Mouse (Mus musculus) spleen, adult 18-20 months (tissue): ENCODE results near the gene Gm49361.

Experiments
- DNase-seq, 2 experiments: peaks; one replicate each; pipeline ENCODE4 v3.0.0; 2022; ENCODE audit warnings: mixed read lengths in 2 of 2

Gm49361 gene

DNA sequence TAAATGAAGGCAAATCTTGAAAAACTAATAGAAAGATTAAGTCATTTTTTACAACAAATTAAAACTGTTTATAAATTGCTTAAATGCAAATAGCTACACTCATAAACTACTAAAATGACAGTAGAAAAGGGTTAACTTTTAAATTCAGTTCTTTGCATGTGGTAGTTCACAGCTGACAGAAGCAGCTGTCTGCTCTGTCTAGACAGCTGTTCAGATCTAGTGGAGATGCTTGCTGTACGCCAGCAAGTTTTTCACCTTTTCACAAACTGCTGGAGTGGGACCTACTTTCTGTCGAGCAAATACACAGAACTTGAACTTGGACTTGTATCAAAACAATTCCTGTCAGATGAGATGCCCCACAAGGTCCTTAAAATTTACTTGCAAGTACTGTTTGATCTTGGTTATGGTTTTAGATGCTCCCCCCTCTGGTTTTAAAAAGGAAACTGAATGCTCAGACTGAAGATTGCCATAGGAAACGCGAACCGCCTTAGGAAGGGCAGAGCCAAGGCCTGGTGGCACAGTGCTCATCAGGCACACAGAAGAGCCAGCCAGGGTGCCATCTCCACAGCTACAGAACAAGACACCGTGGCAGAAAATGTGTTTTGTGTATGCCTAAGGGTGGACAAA is 129.5 kb downstream of the Gm49361 start:
- no peak for DNase-seq

- DNase-seq: no peak
Measured at GRCm38 (mm10) chr14:57615828-57616227, 130.1 kb downstream of the Gm49361 start.

DNA sequence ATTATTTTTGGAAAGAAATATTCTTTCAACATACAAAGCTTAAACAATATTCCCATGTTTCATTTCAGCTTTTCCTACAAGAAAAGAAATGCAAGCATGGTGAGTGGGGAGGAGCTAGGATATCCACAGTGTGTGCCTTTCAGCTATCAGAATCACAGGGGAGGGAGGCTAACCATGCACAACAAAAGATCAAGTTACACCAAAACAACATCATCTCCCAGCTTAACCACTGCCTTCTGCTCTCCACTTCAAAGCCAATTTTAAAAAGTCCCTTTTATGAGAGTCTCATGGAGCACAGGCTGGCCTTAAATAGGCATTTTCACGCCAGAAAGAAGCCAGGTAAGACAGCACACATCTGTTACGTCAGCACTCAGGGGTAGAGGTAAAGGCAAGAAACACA is 134.9 kb downstream of the Gm49361 start:
- no peak for DNase-seq

DNA sequence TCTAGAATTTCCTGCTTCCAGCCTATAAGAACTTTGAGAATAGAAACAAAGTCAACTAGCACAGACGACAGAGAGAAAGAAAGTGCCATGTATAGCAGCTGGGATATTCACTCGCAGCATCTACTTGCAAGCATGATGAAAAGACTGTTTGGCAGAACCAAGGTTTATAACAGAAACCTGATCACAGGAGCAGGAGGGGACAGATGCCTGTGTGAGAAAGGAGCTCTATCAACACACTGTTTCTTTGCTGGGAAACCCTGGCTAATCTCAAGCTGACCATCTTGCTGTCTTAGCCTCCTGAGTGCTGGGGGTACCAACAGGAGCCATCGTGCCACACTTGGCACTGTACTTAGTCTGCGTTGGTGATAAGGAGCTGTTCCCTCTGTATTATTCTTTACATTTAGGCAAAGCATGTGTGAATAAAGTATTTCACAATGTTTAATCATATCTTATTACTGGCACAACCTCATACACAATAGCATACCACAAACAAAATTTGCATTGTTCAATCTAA is 136.0 kb downstream of the Gm49361 start:
- DNase-seq: no peak

- DNase-seq: peak; percentile 17 to 30
Measured at GRCm38 (mm10) chr14:57607500-57607899, 138.4 kb downstream of the Gm49361 start.

DNA sequence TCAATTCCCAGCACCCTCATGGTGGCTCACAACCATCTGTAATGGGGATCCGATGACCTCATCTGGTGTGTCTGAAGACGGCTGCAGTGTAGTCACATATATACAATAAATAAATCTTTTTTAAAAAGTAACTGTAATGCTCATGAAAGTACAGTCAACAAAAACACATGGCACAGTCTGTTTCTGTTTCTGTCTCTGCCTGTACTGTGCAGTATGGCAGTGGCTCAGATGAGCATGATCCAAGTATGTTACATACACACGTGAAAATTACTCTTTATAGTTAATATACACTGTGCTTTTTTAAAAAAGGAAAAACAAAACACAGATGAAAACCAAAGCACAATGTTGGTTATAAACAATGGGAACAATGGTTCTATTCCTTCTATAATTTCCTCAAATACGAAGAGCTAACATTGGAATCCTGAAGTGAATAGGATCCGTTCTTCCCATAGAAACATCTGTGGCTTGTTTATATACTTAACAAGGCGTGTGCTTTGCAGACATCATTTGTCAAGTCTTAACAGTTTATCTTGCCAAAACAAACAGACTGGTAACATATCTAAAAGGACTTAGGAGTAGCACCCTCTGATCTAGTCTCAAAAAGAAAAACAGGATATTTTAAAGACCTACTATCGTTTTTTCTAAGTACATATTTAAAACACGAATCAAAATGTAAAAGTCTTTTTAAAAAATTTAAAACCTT is 139.1 kb downstream of the Gm49361 start:
- DNase-seq: no peak

DNA sequence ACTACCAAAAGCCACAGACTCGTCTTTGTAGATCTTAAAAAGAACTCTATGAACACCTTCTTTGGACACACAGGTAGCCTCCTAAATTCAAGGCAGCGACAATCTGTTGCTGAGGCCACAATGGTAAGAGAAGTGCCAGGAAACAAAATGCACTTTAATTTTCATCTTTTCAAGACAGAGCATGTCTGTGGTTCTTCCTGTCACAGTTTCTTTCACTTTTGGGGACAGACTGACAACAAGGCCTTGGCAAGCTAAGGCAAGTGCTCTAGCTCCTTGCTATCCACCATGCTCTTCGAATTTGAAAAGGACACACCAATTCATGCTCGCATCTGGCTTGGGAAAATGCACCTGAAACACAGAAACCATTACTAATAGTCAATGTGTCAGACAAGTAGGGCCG is 152.6 kb downstream of the Gm49361 start:
- no peak for DNase-seq
